In the genomic region with DNA sequence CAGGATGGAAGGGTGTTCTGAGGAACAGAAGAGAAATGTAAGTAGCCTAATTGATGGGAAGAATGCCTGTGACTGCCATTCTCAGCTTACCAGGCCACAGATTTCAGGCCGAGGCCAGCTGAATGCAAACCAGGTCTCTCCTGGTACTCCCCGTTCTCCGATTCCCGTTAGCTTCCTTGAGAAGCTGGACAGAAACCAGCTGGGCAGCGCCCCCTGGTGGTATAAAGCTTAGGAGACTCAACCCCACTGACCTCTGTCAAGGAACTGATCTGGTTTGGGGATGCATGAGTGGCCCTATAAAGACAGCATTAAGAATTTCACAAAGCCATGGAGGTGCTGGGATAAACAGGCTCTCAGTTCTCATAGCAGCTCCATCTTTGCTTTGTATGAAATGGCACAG, we compare ENCODE assay signal across 8 mouse cellular contexts. TPM values are rescaled to one million over a fixed set of nuclear protein-coding genes. Genes with fewer than 3 reads are reported as not detected.
DNase-seq lines count a peak whose midpoint lies in the region; ATAC-seq and TF ChIP-seq lines count a peak whose summit lies in the region.

No protein-coding gene starts in this region.

- peak; percentile 89 for DNase-seq in kidney, adult 2 months
- DNase-seq in cerebellum, adult 11-12 months, result peak; percentile 80
- peak; percentile 41 to 92 for DNase-seq in frontal cortex, adult 2 months (ENCODE audit: extremely low spot score in 1 of 2, low spot score in 1 of 2)
- peak; percentile 35 to 40 for DNase-seq in thymus, adult 18-20 months

- H3K9ac ChIP-seq in kidney, embryonic 15.5 days, result no peak overlapping the region
- no peak overlapping the region for H3K9ac ChIP-seq in intestine, postnatal 0 days (ENCODE audit: low read depth, low read length)
- no peak overlapping the region for H3K9ac ChIP-seq in limb, embryonic 13.5 days

- H3K4me2 ChIP-seq in kidney, embryonic 15.5 days, result no peak overlapping the region
- no peak overlapping the region for H3K4me2 ChIP-seq in intestine, postnatal 0 days (replicated peaks; ENCODE audit: low read depth)
- peak overlapping the region; percentile 96; the same call in 1 of the 2 replicates for H3K4me2 ChIP-seq in limb, embryonic 13.5 days (replicated peaks)

- peak; percentile 90 for TF ChIP-seq CTCF in kidney, adult 2 months (conservative IDR thresholded peaks at IDR 0.05; ENCODE audit: insufficient read depth, insufficient read length, low read depth, low read length)
- TF ChIP-seq CTCF in intestine, postnatal 0 days (IDR thresholded peaks at IDR 0.05; ENCODE audit: low read depth), result peak; percentile 96
- TF ChIP-seq CTCF in olfactory bulb, adult 2 months (IDR thresholded peaks at IDR 0.05; ENCODE audit: insufficient read depth, low read depth, low read length), result 0 out of 2 replicates have a peak, but pooled peaks have one; percentile 15

- H3K27ac ChIP-seq in kidney, adult 2 months (ENCODE audit: insufficient read depth, low read depth, low read length), result no peak overlapping the region
- no peak overlapping the region for H3K27ac ChIP-seq in kidney, embryonic 15.5 days
- no peak overlapping the region for H3K27ac ChIP-seq in intestine, postnatal 0 days (ENCODE audit: low read depth, low read length)
- H3K27ac ChIP-seq in limb, embryonic 13.5 days, result no peak overlapping the region; the same call in 1 of the 2 replicates
- H3K27ac ChIP-seq in olfactory bulb, adult 2 months (ENCODE audit: insufficient read depth, low read depth, low read length), result no peak overlapping the region

- no peaks in the 10 kb centered on the region for H3K4me1 ChIP-seq in kidney, adult 2 months (ENCODE audit: control insufficient read depth, insufficient read depth, low read length)
- peaks cover 56% of the 10 kb centered on the region for H3K4me1 ChIP-seq in kidney, embryonic 15.5 days
- H3K4me1 ChIP-seq in intestine, postnatal 0 days (replicated peaks; ENCODE audit: control insufficient read depth, insufficient read depth, low read length), result no peaks in the 10 kb centered on the region
- H3K4me1 ChIP-seq in limb, embryonic 13.5 days, result peaks cover 54% of the 10 kb centered on the region
- H3K4me1 ChIP-seq in olfactory bulb, adult 2 months (ENCODE audit: control insufficient read depth, insufficient read depth, low read length), result peaks cover 28% of the 10 kb centered on the region

- no peaks in the 10 kb centered on the region for H3K27me3 ChIP-seq in kidney, adult 2 months (replicated peaks; ENCODE audit: control insufficient read depth, insufficient read depth, low read length)
- H3K27me3 ChIP-seq in kidney, embryonic 15.5 days, result peaks cover 46% of the 10 kb centered on the region
- H3K27me3 ChIP-seq in intestine, postnatal 0 days (replicated peaks; ENCODE audit: control insufficient read depth, insufficient read depth, low read length), result peaks cover 48% of the 10 kb centered on the region
- peaks cover 33% of the 10 kb centered on the region for H3K27me3 ChIP-seq in limb, embryonic 13.5 days

- H3K36me3 ChIP-seq in kidney, adult 2 months (ENCODE audit: control insufficient read depth, insufficient read depth, low read length), result no peaks in the 10 kb centered on the region
- H3K36me3 ChIP-seq in kidney, embryonic 15.5 days, result no peaks in the 10 kb centered on the region
- no peaks in the 10 kb centered on the region for H3K36me3 ChIP-seq in intestine, postnatal 0 days (ENCODE audit: control insufficient read depth, insufficient read depth)
- no peaks in the 10 kb centered on the region for H3K36me3 ChIP-seq in limb, embryonic 13.5 days

- no peak for ATAC-seq in kidney, embryonic 15.5 days (replicated peaks; ENCODE audit: low FRiP score)
- ATAC-seq in intestine, postnatal 0 days, result no peak
- no peak for ATAC-seq in limb, embryonic 13.5 days (ENCODE audit: low FRiP score, low read depth)

- TF ChIP-seq POLR2A in kidney, adult 2 months (IDR thresholded peaks at IDR 0.05; ENCODE audit: low read depth, low read length), result no peak
- no peak for TF ChIP-seq POLR2A in olfactory bulb, adult 2 months (IDR thresholded peaks at IDR 0.05; ENCODE audit: insufficient read depth, low read depth, low read length)

- no peak overlapping the region for H3K4me3 ChIP-seq in kidney, adult 2 months (ENCODE audit: insufficient read depth, low read depth, low read length)
- no peak overlapping the region for H3K4me3 ChIP-seq in kidney, embryonic 15.5 days (replicated peaks)
- no peak overlapping the region for H3K4me3 ChIP-seq in intestine, postnatal 0 days (ENCODE audit: low read depth, low read length)
- H3K4me3 ChIP-seq in limb, embryonic 13.5 days, result no peak overlapping the region
- H3K4me3 ChIP-seq in olfactory bulb, adult 2 months (ENCODE audit: insufficient read depth, low read depth, low read length), result no peak overlapping the region

- H3K9me3 ChIP-seq in kidney, embryonic 15.5 days (replicated peaks), result no peaks in the 10 kb centered on the region
- no peaks in the 10 kb centered on the region for H3K9me3 ChIP-seq in intestine, postnatal 0 days (ENCODE audit: control insufficient read depth)
- no peaks in the 10 kb centered on the region for H3K9me3 ChIP-seq in limb, embryonic 13.5 days

- 2% methylated on average over 5 of the region's 5 CpGs for WGBS in kidney, adult 2 months
- WGBS in kidney, embryonic 15.5 days, result 6% methylated on average over 5 of the region's 5 CpGs
- WGBS in intestine, postnatal 0 days, result 3% methylated on average over 5 of the region's 5 CpGs
- under 1% methylated on average over 5 of the region's 5 CpGs for WGBS in limb, embryonic 13.5 days
- 3% methylated on average over 5 of the region's 5 CpGs for WGBS in olfactory bulb, adult 2 months

RNA-seq across cellular contexts. Expression of a gene that starts 1.7 kb away (rescaled TPM):
- 7.7 and 10.1 TPM in 2 replicates for polyA plus RNA-seq in kidney, adult 2 months (2012; rRNA removed)
- 18.5 and 18.9 TPM in 2 replicates for polyA plus RNA-seq in kidney, embryonic 15.5 days (2015; fragmentation: Nextera tagmentation; extraction: Ambion mirVana)
- polyA plus RNA-seq in frontal cortex, adult 2 months (2012; rRNA removed), result 1.5 and 2.3 TPM in 2 replicates
- polyA plus RNA-seq in intestine, postnatal 0 days (2015; fragmentation: Nextera tagmentation; extraction: Ambion mirVana), result 3.7 and 4.5 TPM in 2 replicates
- 31.5 and 32.3 TPM in 2 replicates for polyA plus RNA-seq in limb, embryonic 13.5 days (2015; fragmentation: Nextera tagmentation; extraction: Ambion mirVana)
- not detected in 2 replicates for polyA plus RNA-seq in olfactory bulb, adult 2 months (2012; ENCODE audit: insufficient read depth, insufficient read length, low replicate concordance, missing spikeins)

Comparison
In these comparisons a context has a peak if more than half of its experiments do, and no peak if none do; other contexts are left out.
1. DNase-seq: peak in every context shown above with its lines; median percentile 89 in kidney, adult 2 months; 80 in cerebellum, adult 11-12 months; 66 in frontal cortex, adult 2 months; 38 in thymus, adult 18-20 months.
2. CTCF ChIP-seq: peak in every context shown above with its lines; median percentile 96 in intestine, postnatal 0 days; 90 in kidney, adult 2 months; 15 in olfactory bulb, adult 2 months.